Mouse (Mus musculus): ENCODE measurements around the gene Washc4.

GRCm38 (mm10) chr10:83543439-83544102 lies at the start of gene Washc4:
- TF ChIP-seq CTCF (IDR thresholded peaks at IDR 0.05; ENCODE audit: low read depth, low read length) (no peak), TAL1 (conservative IDR thresholded peaks at IDR 0.05; ENCODE audit: low read depth, low read length) (no peak), POLR2AphosphoS5 (IDR thresholded peaks at IDR 0.05; ENCODE audit: insufficient replicate concordance, low read depth, low read length) (no peak), GATA1 (IDR thresholded peaks at IDR 0.05; ENCODE audit: borderline replicate concordance, low read length) (no peak)
